Mouse (Mus musculus) adrenal gland, postnatal 14 days (tissue): ENCODE results near the gene Fgg. TPM values are rescaled to one million over a fixed set of nuclear protein-coding genes. Genes with fewer than 3 reads are reported as not detected.

Source experiments
- DNase-seq: peaks from one replicate; pipeline ENCODE4 v3.0.0; 2021; ENCODE audit warnings: mixed read lengths
- total RNA-seq: library from RNA; stranded (reverse); gene quantifications from 2 replicates; pipeline ENCODE4 v1.2.3, GENCODE M21; 2021

Gene Fgg
- total RNA-seq, 1 experiment from 2014 or later, result 435 TPM

DNA sequence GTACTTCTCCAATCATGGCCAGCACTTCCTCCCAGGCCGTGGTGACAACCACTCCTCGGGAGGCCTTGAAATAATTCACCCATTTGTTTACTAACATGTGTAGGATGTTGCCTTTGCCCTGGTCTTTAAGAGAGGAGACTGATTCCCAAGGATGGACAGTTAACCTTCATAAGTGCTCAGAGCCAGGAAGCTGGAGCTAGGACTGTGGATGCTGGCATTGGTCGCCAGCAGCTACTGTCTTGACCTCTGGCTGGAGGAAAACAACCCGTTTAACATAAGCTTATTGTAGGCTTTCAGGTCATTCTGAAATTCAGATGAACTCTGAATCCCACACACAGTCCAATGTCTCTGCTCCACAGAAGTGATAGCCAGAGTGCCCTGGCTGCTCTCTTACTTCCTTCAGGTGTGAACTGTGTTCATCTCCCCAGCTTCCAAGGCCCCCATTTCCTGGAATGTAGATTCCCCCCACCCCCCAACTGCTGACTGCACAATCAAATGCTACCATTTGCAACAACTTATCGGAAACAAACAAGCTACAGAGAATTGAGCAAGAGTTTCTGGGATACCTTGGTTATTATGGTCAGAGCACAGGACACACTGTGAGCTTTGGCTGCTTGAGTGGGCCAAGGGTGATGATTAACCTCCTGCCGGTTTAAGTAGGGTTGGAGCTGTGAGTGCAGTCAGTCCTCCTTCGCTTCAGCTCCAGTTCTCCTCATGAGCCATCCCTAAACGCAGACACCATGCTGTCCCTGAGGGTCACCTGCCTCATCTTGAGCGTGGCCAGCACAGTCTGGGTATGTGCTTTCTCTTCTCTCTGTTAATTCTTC lies 18.2 kb downstream of the Fgg start, which contains the start of gene Fga:
Gene Fga (plus strand): TSS at position 602 of the 827 bp plus-strand sequence.
- no peak for DNase-seq

DNA sequence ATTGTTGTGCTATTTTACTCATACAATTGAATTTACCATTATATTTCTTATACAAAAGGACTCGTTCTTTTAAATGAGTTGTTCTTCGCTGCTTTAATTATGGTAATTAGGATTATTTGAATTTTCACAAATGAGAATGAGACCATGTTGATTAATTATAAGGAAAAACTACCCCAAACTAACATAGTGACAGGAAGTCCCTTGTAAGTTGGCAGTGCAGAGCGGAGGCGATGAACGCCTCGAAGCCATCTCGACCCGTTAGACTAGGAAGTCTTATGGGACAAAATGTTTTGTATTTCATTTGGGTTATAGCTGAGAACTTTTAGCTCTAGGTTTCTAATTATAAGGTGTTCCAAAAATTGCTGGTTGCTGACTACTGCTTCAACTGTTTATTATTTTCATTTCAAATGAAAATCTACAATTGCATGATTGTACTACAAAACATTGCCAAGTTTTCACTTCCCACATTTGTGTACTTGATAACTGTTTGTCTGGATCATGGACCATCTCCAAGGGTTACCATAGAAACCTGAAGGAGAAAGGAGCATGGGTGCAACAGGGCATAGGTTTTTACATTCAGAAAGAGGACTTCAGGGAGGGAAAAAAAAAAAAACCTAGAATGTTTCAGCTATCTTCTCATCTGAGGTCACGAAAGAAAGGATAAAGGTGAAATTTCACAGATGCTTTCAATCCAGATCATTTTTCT lies 20.2 kb downstream of the Fgg start:
- no peak for DNase-seq

DNA sequence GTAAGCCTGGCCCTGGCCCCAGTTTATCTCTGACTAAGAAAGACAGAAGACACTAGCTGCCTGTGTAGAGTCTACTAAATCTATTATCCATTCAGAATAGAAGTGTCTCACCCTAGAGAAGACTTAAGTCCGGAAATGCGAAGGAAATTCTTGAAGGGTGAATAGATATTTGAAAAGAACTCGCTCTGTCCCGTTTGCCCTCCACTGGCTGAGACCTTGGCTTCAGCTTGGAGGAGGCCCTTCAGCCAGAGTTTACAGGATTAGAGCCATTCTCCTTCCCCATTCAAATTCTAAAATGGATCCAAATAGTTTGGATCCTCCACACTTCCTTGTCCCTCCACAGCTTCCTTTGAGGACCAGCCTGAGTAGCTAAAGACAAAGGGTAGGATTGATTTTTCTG lies 22.8 kb downstream of the Fgg start:
- DNase-seq, result no peak

DNA sequence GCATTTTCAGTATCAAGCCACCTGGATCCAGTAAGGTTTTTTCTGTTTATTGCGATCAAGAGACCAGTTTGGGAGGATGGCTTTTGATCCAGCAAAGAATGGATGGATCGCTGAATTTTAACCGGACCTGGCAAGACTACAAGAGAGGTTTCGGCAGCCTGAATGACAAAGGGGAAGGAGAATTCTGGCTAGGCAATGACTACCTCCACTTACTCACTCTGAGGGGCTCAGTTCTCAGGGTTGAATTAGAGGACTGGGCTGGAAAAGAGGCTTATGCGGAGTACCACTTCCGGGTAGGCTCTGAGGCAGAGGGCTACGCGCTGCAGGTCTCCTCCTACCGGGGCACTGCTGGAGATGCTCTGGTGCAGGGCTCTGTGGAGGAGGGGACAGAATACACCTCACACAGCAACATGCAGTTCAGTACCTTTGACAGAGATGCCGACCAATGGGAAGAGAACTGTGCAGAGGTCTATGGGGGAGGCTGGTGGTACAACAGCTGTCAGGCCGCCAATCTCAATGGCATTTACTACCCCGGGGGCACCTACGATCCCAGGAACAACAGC lies 25.3 kb downstream of the Fgg start:
- DNase-seq, result no peak

DNA sequence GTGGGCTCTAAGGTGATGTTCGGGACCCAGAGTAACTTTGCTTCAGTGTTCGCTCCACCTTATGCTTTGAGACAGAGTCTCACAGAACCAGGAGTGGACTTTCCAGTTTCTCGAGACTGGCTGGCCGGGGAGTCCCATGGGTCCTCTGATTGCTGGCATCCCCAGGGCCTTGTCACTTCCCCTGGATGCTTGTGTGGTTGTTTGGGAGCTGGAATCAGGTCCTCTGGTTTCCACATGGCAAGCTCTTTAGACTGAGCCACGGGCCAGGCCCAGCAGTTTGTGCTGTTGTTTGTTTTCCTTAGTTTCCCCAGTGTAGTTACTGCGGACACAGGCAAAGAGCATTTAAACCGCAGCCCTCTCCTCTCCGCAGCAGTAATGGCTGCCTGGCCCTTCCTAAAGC lies 26.3 kb downstream of the Fgg start:
- DNase-seq, result no peak

DNA sequence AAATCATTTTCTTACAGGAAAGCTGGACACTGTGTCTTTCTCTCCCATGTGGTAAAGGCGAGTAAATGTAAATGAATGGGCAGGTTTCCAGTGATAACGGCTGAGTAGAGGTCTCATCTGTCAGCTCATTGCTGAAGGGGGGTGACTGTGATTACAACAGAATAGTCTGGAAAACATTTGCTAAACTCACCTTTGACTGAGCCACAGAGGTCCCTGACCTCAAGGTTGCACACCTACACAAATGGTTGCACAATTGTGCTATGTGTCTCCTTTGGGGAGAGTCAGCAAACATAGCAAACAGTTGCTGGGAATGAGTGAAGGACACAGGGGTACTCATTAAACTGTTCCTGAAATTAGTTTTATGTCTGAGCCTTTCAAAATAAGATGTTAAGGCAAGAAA lies 31.3 kb downstream of the Fgg start:
- no peak for DNase-seq

DNA sequence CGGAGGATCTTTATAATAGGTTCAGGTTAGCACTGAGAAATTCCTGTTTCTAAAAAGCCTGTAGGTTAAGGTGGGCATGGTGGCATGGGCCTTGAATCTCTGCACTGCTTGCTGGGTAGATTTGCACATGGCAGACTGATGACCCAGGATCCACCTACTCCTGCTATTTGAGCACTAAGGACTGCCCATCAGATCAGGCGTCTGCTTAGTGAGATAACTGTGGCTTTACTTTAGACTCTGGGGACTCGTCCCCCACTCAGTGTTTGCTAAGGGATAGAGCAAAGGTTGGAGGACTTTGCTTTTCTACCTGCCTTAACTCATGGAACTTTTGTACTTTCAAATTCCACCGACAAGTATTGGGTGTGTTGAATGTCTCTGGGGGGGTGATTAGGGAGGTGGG lies 32.1 kb downstream of the Fgg start:
- no peak for DNase-seq

DNA sequence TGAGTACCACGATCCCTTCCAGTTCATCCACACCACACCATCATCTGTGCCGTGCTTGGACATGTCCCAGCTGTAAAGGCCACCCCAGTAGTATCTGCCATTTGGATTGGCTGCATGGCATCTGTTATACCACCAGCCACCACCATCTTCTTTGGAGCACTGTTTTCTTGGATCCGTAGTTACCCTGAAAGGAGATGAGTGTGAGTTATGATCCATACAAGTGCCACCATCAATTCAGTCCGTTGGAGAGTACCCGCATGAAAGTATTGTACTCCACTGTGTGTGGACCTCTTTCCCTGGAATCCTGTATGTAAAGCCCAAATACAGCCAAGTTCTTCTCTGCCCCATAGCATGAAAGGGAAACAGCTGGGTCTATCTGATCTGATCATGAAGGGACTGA lies 34.9 kb downstream of the Fgg start:
- DNase-seq, result no peak

DNA sequence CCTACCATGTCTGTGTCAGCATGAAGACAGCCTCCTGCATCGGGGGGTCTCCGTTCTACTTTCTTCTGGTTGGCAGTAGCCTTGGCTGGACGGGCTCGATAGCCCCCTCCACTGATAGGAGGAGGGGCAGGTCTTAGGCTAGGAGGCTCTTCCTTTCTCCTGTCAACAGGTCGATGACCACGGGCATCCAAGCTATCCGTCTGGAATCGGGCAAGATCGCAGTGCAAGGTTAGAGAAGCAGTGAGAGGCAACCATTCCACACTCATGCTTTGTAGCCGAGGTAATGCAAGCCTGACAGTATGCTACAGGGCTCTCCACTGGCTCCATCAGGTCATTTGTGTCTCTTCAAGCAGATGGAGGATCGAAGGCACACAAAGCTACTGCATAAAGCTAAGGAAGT lies 39.1 kb downstream of the Fgg start:
- DNase-seq, result no peak

DNA sequence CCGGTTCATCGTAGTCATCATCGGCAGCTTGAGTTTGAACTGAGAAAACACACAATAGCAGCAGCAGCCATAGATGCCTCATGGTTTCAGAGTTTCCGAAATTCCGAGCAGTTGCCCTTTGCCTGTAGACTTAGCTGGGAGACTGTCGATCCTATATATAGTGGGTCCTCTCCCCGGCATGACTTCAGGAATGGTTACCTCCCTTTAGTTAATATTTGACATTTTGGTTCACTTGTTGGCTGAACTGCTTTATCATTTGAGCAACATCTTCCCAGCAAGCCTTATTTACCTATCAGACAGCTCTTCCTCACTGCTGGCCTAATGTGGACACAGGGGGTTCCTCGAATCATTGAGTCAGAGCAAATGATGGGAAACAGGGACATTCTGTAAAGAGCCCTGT lies 42.2 kb downstream of the Fgg start, which contains the start of gene Fgb:
Gene Fgb (minus strand): TSS at position 184 of the 400 bp plus-strand sequence.
- DNase-seq, result no peak

DNA sequence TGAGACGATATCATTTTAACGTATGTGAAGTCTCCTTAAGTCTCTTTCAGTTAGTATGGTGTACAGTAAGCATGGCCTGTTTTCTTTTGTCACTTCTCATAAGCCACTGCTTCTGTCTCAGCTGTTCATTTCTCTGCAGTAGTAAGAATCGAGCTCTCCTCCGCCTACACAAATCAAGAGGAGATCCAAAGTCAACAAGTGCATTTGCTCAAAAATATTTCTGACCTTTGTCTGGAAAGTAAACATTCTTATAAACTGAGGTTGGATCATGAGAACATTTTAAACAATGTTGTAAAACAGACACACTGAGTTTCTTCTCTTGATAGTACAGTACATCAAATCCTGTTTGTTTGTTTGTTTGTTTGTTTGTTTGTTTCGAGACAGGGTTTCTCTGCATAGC lies 43.1 kb downstream of the Fgg start:
- no peak for DNase-seq

DNA sequence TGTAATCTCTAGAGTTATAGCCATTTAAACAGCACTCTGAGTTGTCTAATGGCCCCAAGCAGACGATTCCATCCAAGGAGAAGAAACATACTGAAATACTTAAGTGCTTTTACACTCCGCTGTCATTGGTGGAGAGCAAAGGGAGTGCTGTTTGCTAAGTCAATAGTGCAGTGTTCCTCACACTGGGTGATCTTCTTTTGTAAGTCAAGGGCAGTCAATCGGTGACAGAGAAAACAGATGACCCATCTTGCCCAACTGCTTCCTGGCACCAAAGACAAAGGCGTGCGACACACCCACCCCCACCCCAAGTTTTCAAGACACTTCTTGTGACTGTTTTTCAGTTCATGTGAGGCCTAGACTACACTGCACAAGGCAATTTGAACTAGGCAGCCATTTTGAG lies 44.6 kb downstream of the Fgg start:
- no peak for DNase-seq

DNA sequence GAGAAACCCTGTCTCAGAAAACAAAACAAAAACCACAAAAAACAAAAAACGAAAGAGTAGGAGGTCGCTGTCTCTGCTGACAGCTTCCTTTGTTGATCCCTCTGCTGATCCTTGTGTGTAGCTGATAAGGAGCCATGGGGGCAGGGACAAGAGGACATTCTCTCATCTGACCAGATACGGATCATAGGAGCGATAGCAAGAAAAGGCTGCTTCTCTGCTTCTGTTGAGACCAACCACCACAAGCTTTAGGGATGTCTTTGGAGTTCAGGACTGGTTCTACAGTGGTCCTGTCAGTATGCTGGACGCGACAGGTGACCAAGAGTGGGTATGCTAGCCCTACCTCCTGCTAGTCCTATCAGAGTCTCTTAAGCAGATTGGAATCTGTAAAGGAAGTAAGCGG lies 45.6 kb downstream of the Fgg start:
- no peak for DNase-seq

DNA sequence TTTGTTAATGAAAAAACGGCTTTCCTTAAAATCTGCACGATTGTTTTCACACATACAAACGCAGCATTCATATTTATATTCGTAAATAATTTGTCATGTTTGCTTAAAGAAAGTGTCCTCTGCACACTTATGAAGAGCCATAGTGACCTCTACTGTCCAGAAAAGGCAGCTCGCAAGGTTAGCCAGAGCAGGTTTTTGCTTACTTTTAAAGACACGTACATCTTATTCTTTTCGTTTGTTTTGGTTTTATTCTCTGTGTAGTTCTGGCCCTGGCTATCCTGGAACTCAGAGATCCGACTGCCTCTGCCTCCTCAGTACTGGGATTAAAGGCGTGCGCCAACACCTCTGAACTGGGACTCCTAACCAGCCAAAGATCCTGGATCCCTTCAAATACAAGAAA lies 46.2 kb downstream of the Fgg start:
- DNase-seq, result peak; percentile 40

DNA sequence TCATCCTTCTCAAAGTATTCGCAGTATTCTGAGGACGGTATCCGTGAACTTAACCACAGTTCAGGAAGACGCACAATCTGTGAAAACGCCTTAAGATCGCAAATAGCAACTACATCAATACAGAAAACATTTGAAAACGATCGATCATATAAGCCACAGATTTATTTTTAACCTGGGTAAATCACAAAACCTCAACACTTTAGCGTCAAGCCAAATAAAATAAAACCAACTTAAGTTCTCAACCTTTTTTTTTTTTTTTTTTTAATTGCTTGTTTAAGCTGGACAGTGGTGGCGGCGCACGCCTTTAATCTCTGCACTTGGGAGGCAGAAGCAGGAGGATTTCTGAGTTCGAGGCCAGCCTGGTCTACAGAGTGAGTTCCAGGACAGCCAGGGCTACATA lies 47.2 kb downstream of the Fgg start:
- DNase-seq, result no peak

DNA sequence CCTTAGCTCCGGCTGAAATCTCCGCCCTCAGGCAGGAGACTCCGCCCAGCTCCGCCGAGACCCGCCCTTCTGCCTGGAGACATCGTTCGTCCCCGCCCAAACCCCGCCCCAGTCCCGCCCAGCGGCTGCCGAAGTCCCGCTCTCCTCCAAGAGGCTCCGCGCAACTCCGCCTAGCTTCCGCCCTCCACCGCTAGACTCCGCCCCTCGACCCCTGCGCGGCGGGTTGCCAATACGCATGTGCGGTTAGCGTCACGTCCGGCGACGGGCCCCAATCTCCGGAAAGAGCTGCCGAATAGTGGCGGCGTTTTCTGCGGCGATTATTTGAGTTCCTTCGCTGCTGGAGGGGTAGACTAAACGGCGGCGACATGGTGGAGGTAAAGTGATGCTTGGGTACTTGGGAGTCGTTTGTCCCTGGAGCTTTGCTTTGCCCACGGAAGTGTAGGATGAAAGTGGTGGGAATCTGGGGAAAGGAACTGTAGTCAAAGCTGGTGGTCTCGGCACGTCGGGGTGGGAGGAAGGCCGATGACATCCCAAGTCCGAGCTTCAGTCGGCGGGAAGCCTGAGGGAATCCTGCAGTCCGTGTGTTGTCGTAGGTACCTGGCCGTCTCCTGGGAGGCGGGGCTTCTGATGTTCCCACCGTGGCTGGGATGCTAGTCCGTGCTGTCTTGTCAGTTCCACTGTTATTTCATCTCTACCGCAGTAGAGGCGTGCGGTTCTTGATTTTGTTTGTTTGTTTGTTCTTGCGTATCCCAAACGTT lies 47.9 kb downstream of the Fgg start, which contains the start of gene Plrg1:
Gene Plrg1 (plus strand): TSS at position 242 of the 758 bp plus-strand sequence.
- DNase-seq, result peak; percentile 99

DNA sequence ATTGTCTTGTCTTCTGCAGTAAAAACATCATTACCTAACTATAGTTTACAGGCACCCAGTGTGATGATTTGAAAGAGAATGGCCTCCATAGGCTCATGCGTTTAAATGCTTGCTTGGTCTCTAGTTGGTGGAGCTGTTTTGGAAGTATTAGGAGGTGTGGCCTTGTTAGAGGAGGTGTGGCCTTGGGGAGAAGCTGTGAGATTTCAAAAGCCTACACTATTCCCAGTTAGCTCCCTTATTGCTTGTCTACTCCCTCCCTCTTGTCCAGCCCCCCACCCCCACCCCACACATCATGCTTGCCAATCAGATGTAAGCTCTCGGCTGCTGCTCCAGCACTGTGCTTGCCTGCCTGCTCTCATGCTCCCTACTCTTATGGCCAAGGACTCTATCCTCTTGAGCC lies 49.5 kb downstream of the Fgg start:
- no peak for DNase-seq

Other genes with a start within 250 kb of the Fgg start
- 1.1 and 1.7 TPM in 2 replicates for gene Rbm46, start 131.2 kb upstream of the Fgg start, total RNA-seq
- 0.53 and 1.3 TPM in 2 replicates for gene Lrat, start 103.8 kb upstream of the Fgg start, total RNA-seq
- 24.5 and 518 TPM in 2 replicates for gene Fga, start 18.4 kb downstream of the Fgg start, total RNA-seq
- 14.2 and 242 TPM in 2 replicates for gene Fgb, start 42.1 kb downstream of the Fgg start, total RNA-seq
- 49.8 and 50.8 TPM in 2 replicates for gene Plrg1, start 47.8 kb downstream of the Fgg start, total RNA-seq
- 1.3 and 1.5 TPM in 2 replicates for gene Dchs2, start 120.2 kb downstream of the Fgg start, total RNA-seq